Mouse (Mus musculus): ENCODE measurements around the gene Tex52.

DNA sequence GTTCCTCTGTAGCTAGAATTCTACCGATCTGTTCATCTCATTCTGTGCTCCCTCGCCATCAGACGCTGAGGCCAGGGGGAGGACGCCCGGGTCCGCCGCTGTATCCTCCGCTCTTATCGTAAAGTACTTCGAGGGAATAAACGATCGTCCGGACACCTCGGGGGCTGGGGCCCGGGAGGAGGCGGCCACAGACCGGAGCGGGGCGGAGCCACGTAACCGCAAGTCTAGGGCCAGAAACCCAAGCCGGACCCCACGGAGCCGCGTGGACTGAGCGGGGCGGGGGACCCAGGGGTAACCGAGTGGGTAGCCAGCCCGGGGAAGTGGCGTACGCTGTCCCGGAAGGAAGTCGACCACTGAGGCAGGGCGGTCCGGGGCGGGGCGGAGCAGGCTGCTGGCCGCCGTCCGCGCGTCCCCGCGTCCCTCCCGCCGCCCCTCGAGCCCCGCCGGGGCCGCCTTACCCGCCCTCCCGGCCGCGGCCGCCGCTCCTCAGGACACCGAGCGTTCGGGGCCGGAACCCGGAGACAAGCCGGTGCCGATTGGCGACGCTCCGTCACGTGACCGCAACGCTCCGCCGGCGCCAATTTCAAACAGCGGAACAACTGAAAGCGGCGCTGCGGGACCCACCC is 12.8 kb upstream of the Tex52 start, which contains the start of the genes Rhno1 and Foxm1:
- no peak for TF ChIP-seq EP300 (IDR thresholded peaks at IDR 0.05; ENCODE audit: low read depth)
- no peak for TF ChIP-seq CTCF (IDR thresholded peaks at IDR 0.05; ENCODE audit: low read depth)

All from liver, embryonic 14.5 days (tissue).